Mouse (Mus musculus) sigmoid colon, adult 10 weeks (tissue): ENCODE results near the gene Gm10668. TPM values are rescaled to one million over a fixed set of nuclear protein-coding genes. Genes with fewer than 3 reads are reported as not detected.

Experiments used
- polyA plus RNA-seq: library from polyadenylated mRNA; stranded (reverse); fragments of 350-450 nt; fragmentation: Illumina TruSeq; extraction: RNeasy Lipid Tissue Mini Kit (QIAGEN cat#74804); gene quantifications from one replicate; pipeline ENCODE4 v1.2.3, GENCODE M21; 2014; ENCODE audit warnings: low read depth, low replicate concordance

Gm10668 gene
- not detected for polyA plus RNA-seq

GRCm38 (mm10) chr7:20730524-20730923 is at the start of gene Gm10668:
TSS of gene Gm10668 (minus strand) at chr7:20730624.

GRCm38 (mm10) chr7:20770885-20771284 is 40.5 kb upstream of the Gm10668 start, which contains the start of gene Vmn1r112:
TSS of gene Vmn1r112 (plus strand) at chr7:20771185.

GRCm38 (mm10) chr7:20703116-20703515 is 27.3 kb downstream of the Gm10668 start, which contains the start of gene Vmn1r111:
TSS of gene Vmn1r111 (minus strand) at chr7:20703216.

Other genes starting within 250 kb of the Gm10668 start
- not detected for gene Vmn1r103, start 220.1 kb downstream of the Gm10668 start, polyA plus RNA-seq
- gene Vmn1r104, start 196.8 kb downstream of the Gm10668 start, polyA plus RNA-seq = not detected
- not detected for gene Gm5726, start 184.9 kb downstream of the Gm10668 start, polyA plus RNA-seq
- gene Gm4141, start 154.4 kb downstream of the Gm10668 start, polyA plus RNA-seq = not detected
- not detected for gene Gm4513, start 131.6 kb downstream of the Gm10668 start, polyA plus RNA-seq
- not detected for gene Vmn1r107, start 61.7 kb downstream of the Gm10668 start, polyA plus RNA-seq
- gene Vmn1r111, start 27.4 kb downstream of the Gm10668 start, polyA plus RNA-seq = not detected
- gene Vmn1r112, start 40.6 kb upstream of the Gm10668 start, polyA plus RNA-seq = not detected
- gene Vmn1r113, start 56.7 kb upstream of the Gm10668 start, polyA plus RNA-seq = not detected
- gene Vmn1r114, start 81.6 kb upstream of the Gm10668 start, polyA plus RNA-seq = not detected
- gene Vmn1r115, start 114.4 kb upstream of the Gm10668 start, polyA plus RNA-seq = not detected
- not detected for gene Vmn1r116, start 141.6 kb upstream of the Gm10668 start, polyA plus RNA-seq
- gene Vmn1r117, start 153.5 kb upstream of the Gm10668 start, polyA plus RNA-seq = not detected
- gene Vmn1r118, start 181.7 kb upstream of the Gm10668 start, polyA plus RNA-seq = not detected